ENCODE assay signal across 12 mouse cellular contexts in the genomic region with DNA sequence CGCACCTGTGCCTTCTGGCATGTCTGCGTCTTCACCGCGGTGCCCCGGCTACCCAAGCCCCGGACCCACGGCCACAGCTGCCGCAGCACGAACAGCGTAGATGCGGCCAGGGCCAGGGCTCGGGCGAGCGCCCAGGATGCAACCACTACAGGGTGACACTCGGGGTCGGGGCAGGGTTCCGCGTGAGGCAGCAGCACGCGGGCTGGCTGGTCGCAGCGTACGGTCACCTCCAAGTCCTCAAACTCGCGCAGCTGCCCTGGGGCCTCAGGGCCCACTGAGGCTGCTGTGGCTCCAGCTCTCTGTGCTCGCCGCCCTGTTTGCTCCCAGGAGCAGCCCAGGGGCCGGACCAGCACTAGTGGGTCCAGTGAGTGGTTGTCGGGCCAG. TPM values are rescaled to one million over a fixed set of nuclear protein-coding genes. Genes with fewer than 3 reads are reported as not detected.
DNase-seq lines count a peak whose midpoint lies in the region; ATAC-seq and TF ChIP-seq lines count a peak whose summit lies in the region.
"Had no signal": no experiment of that assay in that cellular context is flagged by ENCODE, and none has a peak within 500 bp of the region (broad histone marks: within the 10 kb centered on the region; RNA-seq: fewer than 3 reads in every experiment).

No protein-coding gene starts in this region.

- no peak for DNase-seq in heart, postnatal 25 days (ENCODE audit: low spot score)
- DNase-seq in embryonic facial prominence, embryonic 11.5 days (ENCODE audit: low spot score): no peak
- DNase-seq in gastrocnemius, adult 2 months: no peak
- DNase-seq in layer of hippocampus, postnatal 10 days (ENCODE audit: low spot score in 2 of 2): no peak
- DNase-seq in right cerebral cortex, postnatal 14 days: no peak

- no peaks in the 10 kb centered on the region for H3K9me3 ChIP-seq in heart, embryonic 15.5 days (replicated peaks)
- H3K9me3 ChIP-seq in embryonic facial prominence, embryonic 11.5 days (replicated peaks; ENCODE audit: control insufficient read depth, low read length): no peaks in the 10 kb centered on the region
- no peaks in the 10 kb centered on the region; the same call in 1 of the 2 replicates for H3K9me3 ChIP-seq in hindbrain, embryonic 13.5 days
- no peaks in the 10 kb centered on the region; the same call in 1 of the 2 replicates for H3K9me3 ChIP-seq in midbrain, embryonic 13.5 days

- intact Hi-C loops in heart, postnatal 25 days (cut with DNase I): no loop called here
- intact Hi-C loops in gastrocnemius, adult 2 months (cut with DNase I): no loop called here

- peak overlapping the region; percentile 51 for H3K4me2 ChIP-seq in heart, embryonic 15.5 days
- H3K4me2 ChIP-seq in embryonic facial prominence, embryonic 11.5 days (ENCODE audit: low read depth, low read length): peak overlapping the region; percentile 27
- H3K4me2 ChIP-seq in hindbrain, embryonic 13.5 days: peak overlapping the region; percentile 46
- H3K4me2 ChIP-seq in midbrain, embryonic 13.5 days (replicated peaks): peak overlapping the region; percentile 45

- H3K9ac ChIP-seq in heart, embryonic 15.5 days: no peak overlapping the region
- no peak overlapping the region for H3K9ac ChIP-seq in embryonic facial prominence, embryonic 11.5 days (replicated peaks; ENCODE audit: low read length)
- H3K9ac ChIP-seq in hindbrain, embryonic 13.5 days: peak overlapping the region; percentile 49
- peak overlapping the region; percentile 46 for H3K9ac ChIP-seq in midbrain, embryonic 13.5 days (replicated peaks)

- no peaks in the 10 kb centered on the region for H3K36me3 ChIP-seq in heart, embryonic 15.5 days
- H3K36me3 ChIP-seq in embryonic facial prominence, embryonic 11.5 days (replicated peaks; ENCODE audit: control insufficient read depth, insufficient read depth, low read depth, low read length): no peaks in the 10 kb centered on the region
- no peaks in the 10 kb centered on the region for H3K36me3 ChIP-seq in hindbrain, embryonic 13.5 days
- no peaks in the 10 kb centered on the region for H3K36me3 ChIP-seq in midbrain, embryonic 13.5 days

- peaks cover 31% of the 10 kb centered on the region for H3K4me1 ChIP-seq in heart, embryonic 15.5 days (replicated peaks)
- H3K4me1 ChIP-seq in embryonic facial prominence, embryonic 11.5 days (ENCODE audit: control insufficient read depth, insufficient read depth, low read length): peaks cover 17% of the 10 kb centered on the region
- H3K4me1 ChIP-seq in hindbrain, embryonic 13.5 days (replicated peaks): peaks cover 62% of the 10 kb centered on the region
- peaks cover 56% of the 10 kb centered on the region for H3K4me1 ChIP-seq in midbrain, embryonic 13.5 days (replicated peaks)

- 22% methylated on average over 29 of the region's 29 CpGs for WGBS in heart, embryonic 15.5 days
- 21% methylated on average over 29 of the region's 29 CpGs for WGBS in embryonic facial prominence, embryonic 11.5 days
- 19% methylated on average over 29 of the region's 29 CpGs for WGBS in hindbrain, embryonic 13.5 days
- 27% methylated on average over 29 of the region's 29 CpGs for WGBS in midbrain, embryonic 13.5 days

- peaks cover 79% of the 10 kb centered on the region for H3K27me3 ChIP-seq in heart, embryonic 15.5 days
- H3K27me3 ChIP-seq in embryonic facial prominence, embryonic 11.5 days (ENCODE audit: control insufficient read depth, insufficient read depth, low read length): peaks cover 38% of the 10 kb centered on the region
- H3K27me3 ChIP-seq in hindbrain, embryonic 13.5 days: peaks cover 55% of the 10 kb centered on the region
- peaks cover 46% of the 10 kb centered on the region for H3K27me3 ChIP-seq in midbrain, embryonic 13.5 days

- no peak for ATAC-seq in heart, embryonic 15.5 days (replicated peaks; ENCODE audit: insufficient number of reproducible peaks, insufficient read depth, low FRiP score, low read depth)
- no peak for ATAC-seq in embryonic facial prominence, embryonic 11.5 days (replicated peaks; ENCODE audit: insufficient number of reproducible peaks, low FRiP score, low TSS enrichment, low read depth)
- no peak for ATAC-seq in hindbrain, embryonic 13.5 days (ENCODE audit: low FRiP score)
- no peak for ATAC-seq in midbrain, embryonic 13.5 days
- ATAC-seq: CD4-positive, CD25-positive, alpha-beta regulatory T cell, adult 4 months had no signal

- H3K27ac ChIP-seq in heart, embryonic 15.5 days: no peak overlapping the region
- H3K27ac ChIP-seq in embryonic facial prominence, embryonic 11.5 days (replicated peaks; ENCODE audit: low read depth, low read length): no peak overlapping the region
- no peak overlapping the region for H3K27ac ChIP-seq in hindbrain, embryonic 13.5 days
- no peak overlapping the region for H3K27ac ChIP-seq in midbrain, embryonic 13.5 days
- H3K27ac ChIP-seq in gastrocnemius, adult 2 months: no peak overlapping the region

- no peak for TF ChIP-seq CTCF in gastrocnemius, adult 2 months (IDR thresholded peaks at IDR 0.05)

- peak overlapping the region; percentile 30 for H3K4me3 ChIP-seq in heart, embryonic 15.5 days
- H3K4me3 ChIP-seq in embryonic facial prominence, embryonic 11.5 days (ENCODE audit: low read depth, low read length): peak overlapping the region; percentile 19
- peak overlapping the region; percentile 22 for H3K4me3 ChIP-seq in hindbrain, embryonic 13.5 days
- peak overlapping the region; percentile 32 for H3K4me3 ChIP-seq in midbrain, embryonic 13.5 days (replicated peaks)
- no peak overlapping the region for H3K4me3 ChIP-seq in gastrocnemius, adult 2 months

RNA-seq across cellular contexts. Expression of a gene that starts 0.5 kb away (rescaled TPM):
- not detected in 2 replicates for polyA plus RNA-seq in heart, embryonic 15.5 days (2015; fragmentation: Nextera tagmentation; extraction: Ambion mirVana)
- total RNA-seq in heart, postnatal 25 days (2021): not detected
- polyA plus RNA-seq in embryonic facial prominence, embryonic 11.5 days (2014; fragmentation: Nextera tagmentation; extraction: Ambion mirVana): not detected in 2 replicates
- polyA plus RNA-seq in hindbrain, embryonic 13.5 days (2015; fragmentation: Nextera tagmentation; extraction: Ambion mirVana): not detected in 2 replicates
- 0.17 TPM in 1 of 2 replicates, not detected in the other for polyA plus RNA-seq in midbrain, embryonic 13.5 days (2015; fragmentation: Nextera tagmentation; extraction: Ambion mirVana)
- total RNA-seq in gastrocnemius, adult 2 months (2021): not detected
- not detected for total RNA-seq in layer of hippocampus, postnatal 10 days (2021)
- total RNA-seq: adrenal gland, postnatal 4 days; hematopoietic stem cell, adult 5-6 weeks; left cerebral cortex, postnatal 4 days had no signal
- polyA plus RNA-seq: CD4-positive, CD25-positive, alpha-beta regulatory T cell, adult 4 months had no signal

RNA-seq across cellular contexts. Expression of a gene that starts 35.4 kb away (rescaled TPM):
- polyA plus RNA-seq in heart, embryonic 15.5 days (2015; fragmentation: Nextera tagmentation; extraction: Ambion mirVana): 37.6 and 62.0 TPM in 2 replicates
- 10 to 100 TPM; 42.2 to 52.2 TPM for total RNA-seq in heart, postnatal 25 days (2021)
- polyA plus RNA-seq in embryonic facial prominence, embryonic 11.5 days (2014; fragmentation: Nextera tagmentation; extraction: Ambion mirVana): 80.1 and 81.5 TPM in 2 replicates
- 273 TPM in 2 replicates for polyA plus RNA-seq in hindbrain, embryonic 13.5 days (2015; fragmentation: Nextera tagmentation; extraction: Ambion mirVana)
- 278 and 317 TPM in 2 replicates for polyA plus RNA-seq in midbrain, embryonic 13.5 days (2015; fragmentation: Nextera tagmentation; extraction: Ambion mirVana)
- total RNA-seq in gastrocnemius, adult 2 months (2021): 10 to 100 TPM; 29.6 to 43.1 TPM
- total RNA-seq in layer of hippocampus, postnatal 10 days (2021): 100 to 1,000 TPM; 817 to 911 TPM

RNA-seq across cellular contexts. Expression of a gene that starts 42.5 kb away (rescaled TPM):
- polyA plus RNA-seq in heart, embryonic 15.5 days (2015; fragmentation: Nextera tagmentation; extraction: Ambion mirVana): 0.23 and 1.0 TPM in 2 replicates
- under 1 TPM; 0.26 to 0.28 TPM for total RNA-seq in heart, postnatal 25 days (2021)
- polyA plus RNA-seq in embryonic facial prominence, embryonic 11.5 days (2014; fragmentation: Nextera tagmentation; extraction: Ambion mirVana): 0.70 and 0.77 TPM in 2 replicates
- 1.2 and 1.8 TPM in 2 replicates for polyA plus RNA-seq in hindbrain, embryonic 13.5 days (2015; fragmentation: Nextera tagmentation; extraction: Ambion mirVana)
- 0.90 and 1.3 TPM in 2 replicates for polyA plus RNA-seq in midbrain, embryonic 13.5 days (2015; fragmentation: Nextera tagmentation; extraction: Ambion mirVana)
- total RNA-seq in gastrocnemius, adult 2 months (2021): 1 to 10 TPM in 1 of 2 experiments, under 1 TPM in 1; 0.89 to 1.1 TPM
- total RNA-seq in layer of hippocampus, postnatal 10 days (2021): 1 to 10 TPM; 1.5 to 1.7 TPM

Comparison
In these comparisons a context has a peak if more than half of its experiments do, and no peak if none do; other contexts are left out.
1. H3K9ac ChIP-seq: peak in hindbrain, embryonic 13.5 days (single experiment) and midbrain, embryonic 13.5 days (single experiment); none in heart, embryonic 15.5 days (single experiment) and embryonic facial prominence, embryonic 11.5 days (single experiment).
2. Peak in every context shown above with its lines, with median percentiles within 50 percentile points of each other: H3K4me2 ChIP-seq.